Mouse (Mus musculus) effector memory CD4-positive, alpha-beta T cell, adult 7 months (primary cell): Measurements from ENCODE around the gene Slc25a39. TPM values are rescaled to one million over a fixed set of nuclear protein-coding genes. Genes with fewer than 3 reads are reported as not detected.

ENCODE experiments used
- polyA plus RNA-seq: library from polyadenylated mRNA; unstranded; fragments of 100-300 nt; shearing (Covaris generic); gene quantifications from one replicate; pipeline ENCODE4 v1.2.1, GENCODE M21; 2017

Gene Slc25a39
- 46.6 TPM for polyA plus RNA-seq

GRCm38 (mm10) chr11:102407834-102408215, at the start of gene Slc25a39:
TSS of gene Slc25a39 (minus strand) at chr11:102407946.

GRCm38 (mm10) chr11:102447497-102447896, 39.8 kb upstream of the Slc25a39 start, which contains the start of gene Fam171a2:
TSS of gene Fam171a2 (minus strand) at chr11:102447682.

GRCm38 (mm10) chr11:102430121-102431017, 22.6 kb upstream of the Slc25a39 start, which contains the start of gene Grn:
TSS of gene Grn (plus strand) at chr11:102430315.

GRCm38 (mm10) chr11:102393238-102393634, 14.5 kb downstream of the Slc25a39 start, which contains the start of gene Rundc3a:
TSS of gene Rundc3a (plus strand) at chr11:102393403.

DNA sequence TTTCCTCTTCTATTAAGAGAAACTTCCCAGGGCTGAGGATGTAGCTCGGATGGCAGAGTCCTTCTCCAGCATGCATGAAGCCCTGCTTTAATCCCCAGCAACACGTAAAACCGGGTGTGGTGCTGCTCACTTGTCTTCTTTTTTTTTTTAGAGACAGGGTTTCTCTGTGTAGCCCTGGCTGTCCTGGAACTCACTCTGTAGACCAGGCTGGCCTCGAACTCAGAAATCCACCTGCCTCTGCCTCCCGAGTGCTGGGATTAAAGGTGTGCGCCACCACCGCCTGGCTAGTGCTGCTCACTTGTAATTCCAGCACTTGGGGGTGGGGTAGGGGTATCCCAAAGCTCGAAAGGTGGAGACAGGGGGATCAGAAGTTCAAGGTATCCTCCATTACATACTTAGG, 41.6 kb downstream of the Slc25a39 start, which contains the start of gene Slc4a1:
Gene Slc4a1 (minus strand): TSS at position 101 of the 400 bp plus-strand sequence.

Other genes with a start within 250 kb of the Slc25a39 start
- gene Lsm12, start 222.7 kb downstream of the Slc25a39 start, polyA plus RNA-seq, result 79.8 TPM
- 20.7 TPM for gene G6pc3, start 218.3 kb downstream of the Slc25a39 start, polyA plus RNA-seq
- 46.5 TPM for gene Hdac5, start 177.8 kb downstream of the Slc25a39 start, polyA plus RNA-seq
- gene BC030867, start 159.1 kb downstream of the Slc25a39 start, polyA plus RNA-seq, result 0.33 TPM
- not detected for gene Asb16, start 139.2 kb downstream of the Slc25a39 start, polyA plus RNA-seq
- gene Tmub2, start 123.0 kb downstream of the Slc25a39 start, polyA plus RNA-seq, result 42.8 TPM
- gene Atxn7l3, start 111.3 kb downstream of the Slc25a39 start, polyA plus RNA-seq, result 15.0 TPM
- gene Ubtf, start 88.2 kb downstream of the Slc25a39 start, polyA plus RNA-seq, result 113 TPM
- 0.09 TPM for gene Slc4a1, start 41.7 kb downstream of the Slc25a39 start, polyA plus RNA-seq
- 4.2 TPM for gene Rundc3a, start 14.5 kb downstream of the Slc25a39 start, polyA plus RNA-seq
- 28.8 TPM for gene Grn, start 22.4 kb upstream of the Slc25a39 start, polyA plus RNA-seq
- gene Fam171a2, start 39.7 kb upstream of the Slc25a39 start, polyA plus RNA-seq, result not detected
- gene Itga2b, start 62.2 kb upstream of the Slc25a39 start, polyA plus RNA-seq, result 2.1 TPM
- gene Gpatch8, start 148.4 kb upstream of the Slc25a39 start, polyA plus RNA-seq, result 61.6 TPM
- not detected for gene Gm11627, start 171.5 kb upstream of the Slc25a39 start, polyA plus RNA-seq
- not detected for gene Fzd2, start 196.4 kb upstream of the Slc25a39 start, polyA plus RNA-seq